Mouse (Mus musculus) stomach, embryonic 16.5 days (tissue): ENCODE results near the gene Gnmt. TPM values are rescaled to one million over a fixed set of nuclear protein-coding genes. Genes with fewer than 3 reads are reported as not detected.

Experiments
- ATAC-seq: fragments of 200-750 bp; cut with Nextera tagmentation; 2 replicates; pipeline ENCODE4 v1.8.0; 2017; ENCODE audit warnings: moderate number of reproducible peaks, moderate TSS enrichment; ENCODE audit not compliant: insufficient read depth, low FRiP score
- H3K27ac ChIP-seq: fragments of 300-500 bp; sonication (generic); 2 replicates; pipeline ENCODE4 v1.5.1; 2014; ENCODE audit warnings: low read length
- H3K27me3 ChIP-seq: fragments of 300-500 bp; sonication (generic); 2 replicates; pipeline ENCODE4 v1.6.1; 2014; ENCODE audit warnings: low read length, control low read depth, mixed read lengths; ENCODE audit not compliant: control insufficient read depth, insufficient read depth
- H3K36me3 ChIP-seq: fragments of 300-500 bp; sonication (generic); 2 replicates; pipeline ENCODE4 v1.6.1; 2014; ENCODE audit warnings: low read length; ENCODE audit not compliant: control insufficient read depth, insufficient read depth
- H3K4me1 ChIP-seq: fragments of 300-500 bp; sonication (generic); 2 replicates; pipeline ENCODE4 v1.6.1; 2014; ENCODE audit warnings: low read length, control low read depth, mixed read lengths; ENCODE audit not compliant: control insufficient read depth, insufficient read depth
- H3K4me2 ChIP-seq: fragments of 300-500 bp; sonication (generic); 2 replicates; pipeline ENCODE4 v1.6.1; 2014; ENCODE audit warnings: low read depth, low read length, mixed read lengths
- H3K4me3 ChIP-seq: fragments of 300-500 bp; sonication (generic); replicated peaks from 2 replicates; pipeline ENCODE4 v1.5.1; 2014; ENCODE audit warnings: mild to moderate bottlenecking, low read length
- H3K9ac ChIP-seq: fragments of 300-500 bp; sonication (generic); 2 replicates; pipeline ENCODE4 v1.6.1; 2014; ENCODE audit warnings: low read length
- H3K9me3 ChIP-seq: fragments of 300-500 bp; sonication (generic); replicated peaks from 2 replicates; pipeline ENCODE4 v1.6.1; 2016; ENCODE audit warnings: low read length, control low read depth; ENCODE audit not compliant: control insufficient read depth
- WGBS: fragments of 180-500 bp; shearing (Covaris S2); extraction: QIAGEN DNeasy Blood & Tissue Kit; methylation state at CpG from one replicate; pipeline ENCODE4 v1.1.7; 2014; 5-methylcytosine and 5-hydroxymethylcytosine counted together
- polyA plus RNA-seq: library from polyadenylated mRNA; unstranded; fragments of >200 nt; fragmentation: Nextera tagmentation; extraction: Ambion mirVana; gene quantifications from 2 replicates; pipeline ENCODE4 v1.2.1, GENCODE M21; 2015

Gene Gnmt
- polyA plus RNA-seq, 1 experiment from 2014 or later = 17.1 TPM

DNA sequence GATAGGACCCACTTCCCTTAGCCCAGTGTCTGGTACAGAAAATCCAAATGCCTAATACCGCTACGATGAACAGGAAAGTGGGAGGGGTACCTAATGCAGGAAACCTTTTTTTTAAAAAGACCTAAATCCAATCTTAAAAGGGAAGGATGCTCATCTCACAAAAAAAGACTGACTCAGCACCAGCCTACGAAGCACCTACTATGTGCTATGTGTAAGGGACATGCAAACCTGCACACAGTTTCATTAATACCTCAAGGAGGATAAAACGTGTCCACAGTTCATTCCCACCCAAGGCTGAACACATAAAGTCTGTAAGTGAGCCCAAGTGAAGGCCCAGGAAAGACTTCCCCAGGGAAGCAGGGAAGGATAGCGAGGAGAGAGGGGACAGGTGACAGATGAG, 26.5 kb downstream of the Gnmt start:
- H3K4me2 ChIP-seq = no peak overlapping the region
- ATAC-seq = no peak
- 85% methylated on average over 5 of the region's 5 CpGs for WGBS
- peak overlapping the region; percentile 90; the same call in 1 of the 2 replicates for H3K9ac ChIP-seq
- peak overlapping the region; percentile 12; the same call in 1 of the 2 replicates for H3K4me3 ChIP-seq
- no peaks in the 10 kb centered on the region for H3K9me3 ChIP-seq
- no peak overlapping the region for H3K27ac ChIP-seq
- H3K4me1 ChIP-seq = peaks cover 37% of the 10 kb centered on the region
- H3K36me3 ChIP-seq = peaks cover 4% of the 10 kb centered on the region; the same call in 1 of the 2 replicates
- H3K27me3 ChIP-seq = no peaks in the 10 kb centered on the region

DNA sequence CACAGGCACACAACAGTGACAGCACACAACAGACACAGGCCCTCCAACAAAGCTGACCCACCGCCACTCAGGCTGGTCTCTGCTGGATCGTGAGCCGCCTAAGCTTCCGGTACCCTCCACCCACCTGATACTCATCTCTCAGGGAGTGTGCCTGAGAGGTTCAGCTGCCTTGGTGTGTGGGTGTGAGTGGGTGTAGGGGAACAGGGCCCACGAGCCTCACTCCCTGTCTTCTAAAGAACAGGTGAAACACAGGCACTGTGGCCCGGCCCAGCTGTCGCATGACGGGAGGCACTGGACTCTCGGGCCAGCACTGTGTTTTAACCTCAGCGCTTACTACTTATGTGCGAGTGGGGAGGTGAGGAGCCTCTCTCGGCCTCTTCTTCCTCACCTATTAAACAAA, 26.9 kb downstream of the Gnmt start:
- H3K4me3 ChIP-seq = no peak overlapping the region
- no peak for ATAC-seq
- no peak overlapping the region for H3K27ac ChIP-seq
- H3K9me3 ChIP-seq = no peaks in the 10 kb centered on the region
- no peaks in the 10 kb centered on the region for H3K27me3 ChIP-seq
- H3K4me2 ChIP-seq = no peak overlapping the region
- peaks cover 37% of the 10 kb centered on the region for H3K4me1 ChIP-seq
- 0 out of 2 replicates have a peak overlapping the region, but pooled peaks have one; percentile 39 for H3K9ac ChIP-seq
- WGBS = 78% methylated on average over 12 of the region's 12 CpGs
- peaks cover 4% of the 10 kb centered on the region; the same call in 1 of the 2 replicates for H3K36me3 ChIP-seq

DNA sequence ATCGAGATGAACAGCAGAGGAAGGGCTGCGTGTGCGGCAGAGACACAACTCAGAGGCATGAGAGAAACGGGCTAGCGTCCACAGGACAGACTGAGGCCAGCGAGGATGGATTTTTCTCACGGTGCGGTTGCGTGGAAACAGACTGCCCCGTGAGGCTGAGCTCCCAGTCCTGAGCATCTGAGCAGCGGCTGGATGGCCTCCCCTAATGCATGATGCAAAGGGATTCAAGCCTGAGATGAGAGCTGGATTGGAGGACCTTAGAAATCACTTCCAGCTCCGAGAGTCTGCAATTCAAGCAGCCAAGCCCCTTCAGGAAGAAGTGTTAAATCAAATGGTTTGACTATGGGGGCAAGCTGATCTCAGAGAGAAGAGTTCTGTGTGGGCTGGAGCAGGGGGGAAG, 27.5 kb downstream of the Gnmt start:
- Histone ChIP-seq H3K4me1 (peaks cover 37% of the 10 kb centered on the region), H3K4me3 (no peak overlapping the region), H3K9ac (peak overlapping the region; percentile 39; the same call in 1 of the 2 replicates), H3K9me3 (no peaks in the 10 kb centered on the region), H3K27me3 (no peaks in the 10 kb centered on the region), H3K4me2 (no peak overlapping the region), H3K27ac (no peak overlapping the region), H3K36me3 (peaks cover 4% of the 10 kb centered on the region; the same call in 1 of the 2 replicates)
- no peak for ATAC-seq
- WGBS = 77% methylated on average over 12 of the region's 12 CpGs

DNA sequence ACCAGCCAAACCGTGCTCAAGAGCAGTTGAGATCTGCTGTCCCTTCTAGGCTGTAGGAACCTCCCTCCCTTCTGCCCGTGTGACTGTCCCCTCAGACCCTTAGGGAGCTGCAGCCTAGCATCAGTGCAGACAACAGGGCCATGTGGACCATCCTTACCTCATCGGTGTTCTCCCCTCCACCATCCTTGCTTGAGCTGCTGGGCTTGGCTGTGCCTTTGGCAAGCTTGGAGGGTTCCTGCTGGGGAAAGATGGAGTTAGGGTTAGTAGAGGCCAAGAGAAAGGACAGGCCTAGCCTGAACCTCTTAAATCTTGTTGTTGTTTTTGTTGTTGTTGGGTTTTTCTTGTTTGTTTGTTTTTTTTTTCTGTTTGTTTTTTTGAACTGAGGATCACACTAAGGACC, 29.1 kb downstream of the Gnmt start:
- no peak overlapping the region for H3K9ac ChIP-seq
- peaks cover 31% of the 10 kb centered on the region for H3K4me1 ChIP-seq
- H3K4me3 ChIP-seq = no peak overlapping the region
- no peaks in the 10 kb centered on the region for H3K27me3 ChIP-seq
- H3K36me3 ChIP-seq = peaks cover 4% of the 10 kb centered on the region; the same call in 1 of the 2 replicates
- no peak overlapping the region for H3K4me2 ChIP-seq
- H3K9me3 ChIP-seq = no peaks in the 10 kb centered on the region
- no peak for ATAC-seq
- no peak overlapping the region for H3K27ac ChIP-seq
- 83% methylated on average over 3 of the region's 3 CpGs for WGBS

DNA sequence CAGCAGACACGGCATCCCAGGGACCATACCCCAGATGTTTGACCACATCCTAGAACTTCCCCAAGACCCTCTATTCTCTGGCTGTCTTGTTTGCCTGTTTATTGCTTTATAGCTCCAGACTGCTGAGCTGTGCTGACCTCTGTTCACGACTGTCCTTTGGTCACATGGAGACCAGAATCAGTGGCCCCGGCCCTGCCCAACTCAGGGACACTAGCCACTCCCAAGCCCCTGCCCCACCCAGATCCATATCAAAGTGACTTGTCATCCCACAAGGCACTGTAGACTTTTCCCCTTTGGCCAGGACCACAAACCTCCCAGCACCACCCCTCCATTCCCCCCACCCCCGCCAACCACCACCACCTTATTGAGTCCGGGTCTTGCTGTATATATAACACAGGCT, 29.7 kb downstream of the Gnmt start:
- H3K4me2 ChIP-seq = no peak overlapping the region

DNA sequence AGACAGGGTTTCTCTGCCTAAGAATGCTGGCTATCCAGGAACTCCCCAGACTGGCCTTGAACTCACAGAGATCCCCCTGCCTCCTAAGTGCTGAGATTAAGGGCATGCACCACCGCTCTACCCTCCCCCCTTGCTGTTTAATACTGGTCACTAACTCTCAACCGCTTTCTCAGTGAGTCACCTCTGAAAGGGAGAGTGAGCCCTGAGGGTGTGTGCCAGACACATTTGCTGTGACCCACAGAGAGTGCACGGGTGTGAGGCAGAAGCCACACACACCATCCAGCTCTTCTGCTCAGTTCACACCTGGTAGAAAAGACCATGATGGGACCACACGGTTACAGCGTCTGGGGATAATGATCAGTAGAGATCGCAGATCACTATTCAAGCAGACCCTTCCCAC, 30.5 kb downstream of the Gnmt start:
- no peak overlapping the region for H3K4me2 ChIP-seq
- peaks cover 4% of the 10 kb centered on the region; the same call in 1 of the 2 replicates for H3K36me3 ChIP-seq
- no peaks in the 10 kb centered on the region for H3K27me3 ChIP-seq
- no peak for ATAC-seq
- 87% methylated on average over 6 of the region's 6 CpGs for WGBS
- H3K9ac ChIP-seq = no peak overlapping the region
- no peak overlapping the region for H3K27ac ChIP-seq
- H3K9me3 ChIP-seq = no peaks in the 10 kb centered on the region
- H3K4me3 ChIP-seq = no peak overlapping the region
- peaks cover 26% of the 10 kb centered on the region for H3K4me1 ChIP-seq

More for the DNA sequence above, 29.7 kb downstream of the Gnmt start:
- peaks cover 31% of the 10 kb centered on the region for H3K4me1 ChIP-seq
- H3K9me3 ChIP-seq = no peaks in the 10 kb centered on the region
- peaks cover 4% of the 10 kb centered on the region; the same call in 1 of the 2 replicates for H3K36me3 ChIP-seq
- 69% methylated on average over 5 of the region's 5 CpGs for WGBS
- no peaks in the 10 kb centered on the region for H3K27me3 ChIP-seq
- no peak overlapping the region for H3K27ac ChIP-seq
- H3K4me3 ChIP-seq = no peak overlapping the region
- ATAC-seq = no peak
- no peak overlapping the region for H3K9ac ChIP-seq

DNA sequence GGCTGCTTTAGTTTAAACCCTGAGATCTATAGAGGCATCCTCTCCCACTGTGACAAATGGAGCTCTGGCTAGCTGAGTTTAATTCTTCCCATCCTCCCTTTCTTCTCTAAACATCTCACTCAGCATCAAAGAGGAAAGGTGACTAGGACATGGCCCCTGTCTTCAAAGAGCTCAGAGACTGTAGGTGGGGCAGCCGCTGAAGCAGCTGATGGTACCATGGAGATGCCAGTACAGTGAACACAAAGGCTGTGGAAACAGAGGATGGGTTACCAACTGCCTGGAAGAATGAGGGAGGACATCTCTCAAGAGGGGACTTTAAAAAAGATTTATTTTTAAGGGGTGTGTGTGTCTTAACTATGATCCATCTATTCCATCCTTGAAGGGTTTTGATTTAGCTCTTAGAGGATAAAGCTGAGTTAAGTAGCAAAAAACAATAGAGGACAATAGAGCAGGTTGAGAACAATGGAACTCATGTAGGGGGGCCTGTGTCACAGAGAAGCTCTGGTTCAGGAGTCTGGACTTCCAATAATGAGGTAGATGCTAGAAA, 34.4 kb downstream of the Gnmt start:
- 0 out of 2 replicates have a peak, but pooled peaks cover under 1% of the 10 kb centered on the region for H3K36me3 ChIP-seq
- no peak overlapping the region for H3K9ac ChIP-seq
- no peak overlapping the region for H3K4me2 ChIP-seq
- 66% methylated on average over 1 of the region's 1 CpGs for WGBS
- no peaks in the 10 kb centered on the region for H3K9me3 ChIP-seq
- H3K4me1 ChIP-seq = no peaks in the 10 kb centered on the region
- H3K27me3 ChIP-seq = no peaks in the 10 kb centered on the region
- H3K4me3 ChIP-seq = no peak overlapping the region
- H3K27ac ChIP-seq = no peak overlapping the region
- ATAC-seq = no peak

DNA sequence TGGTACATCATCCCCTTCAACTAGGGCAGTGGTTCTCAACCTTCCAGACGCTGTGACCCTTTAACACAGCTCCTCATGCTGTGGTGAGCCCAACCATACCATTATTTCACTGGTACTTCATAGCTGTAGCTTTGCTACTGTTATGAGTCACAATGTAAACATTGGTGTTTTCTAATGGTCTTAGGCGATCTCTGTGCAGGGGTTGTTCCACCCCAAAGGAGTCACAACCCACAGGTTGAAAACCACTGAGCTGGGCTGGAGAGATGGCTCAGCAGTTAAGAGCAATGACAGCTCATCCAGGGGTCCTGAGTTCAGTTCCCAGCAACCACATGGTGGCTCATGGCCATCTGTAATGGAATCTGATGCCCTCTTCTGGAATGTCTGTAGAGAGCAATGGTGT, 37.6 kb downstream of the Gnmt start:
- ATAC-seq = peak; percentile 53; the same call in 1 of the 2 replicates

DNA sequence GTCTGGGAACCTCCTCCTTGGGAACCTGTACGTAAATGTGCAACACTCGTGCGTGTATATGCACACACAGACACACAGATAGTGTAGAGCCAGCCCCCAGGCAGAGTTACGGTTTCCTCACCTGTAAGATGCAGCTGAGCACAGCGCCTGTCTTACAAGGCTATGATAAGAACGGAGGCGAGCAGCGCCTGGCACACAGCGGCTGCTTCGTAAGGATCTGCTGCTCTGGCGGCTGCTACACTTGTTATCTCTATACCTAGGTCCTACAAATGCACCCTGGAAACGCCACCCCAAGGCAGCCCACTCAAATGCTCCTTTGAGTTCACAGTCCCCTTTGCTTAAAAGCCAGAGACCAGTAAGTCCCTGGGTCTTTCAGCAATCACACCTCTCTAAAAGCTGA, 38.3 kb downstream of the Gnmt start:
- H3K27ac ChIP-seq = no peak overlapping the region
- no peaks in the 10 kb centered on the region for H3K9me3 ChIP-seq
- no peaks in the 10 kb centered on the region for H3K4me1 ChIP-seq
- no peak overlapping the region for H3K4me3 ChIP-seq
- H3K27me3 ChIP-seq = no peaks in the 10 kb centered on the region
- ATAC-seq = no peak
- 88% methylated on average over 12 of the region's 12 CpGs for WGBS
- peaks cover 6% of the 10 kb centered on the region; the same call in 1 of the 2 replicates for H3K36me3 ChIP-seq
- no peak overlapping the region for H3K9ac ChIP-seq
- H3K4me2 ChIP-seq = no peak overlapping the region

More for the DNA sequence above, 37.6 kb downstream of the Gnmt start:
- H3K4me3 ChIP-seq = no peak overlapping the region
- no peak overlapping the region for H3K9ac ChIP-seq
- H3K36me3 ChIP-seq = peaks cover 6% of the 10 kb centered on the region; the same call in 1 of the 2 replicates
- no peaks in the 10 kb centered on the region for H3K4me1 ChIP-seq
- WGBS = 70% methylated on average over 2 of the region's 2 CpGs
- H3K27ac ChIP-seq = no peak overlapping the region
- no peak overlapping the region for H3K4me2 ChIP-seq
- no peaks in the 10 kb centered on the region for H3K27me3 ChIP-seq
- H3K9me3 ChIP-seq = no peaks in the 10 kb centered on the region
